Mouse (Mus musculus) thymus, adult 2 months (tissue): ENCODE data around the gene Gatb.

Source experiments
- CTCF ChIP-seq: fragments of 200-500 bp; IDR thresholded peaks from 2 replicates; pipeline ENCODE4 v1.5.1; 2012; ENCODE audit warnings: mild to moderate bottlenecking, control low read depth, low read length, moderate library complexity, borderline replicate concordance; ENCODE audit not compliant: control insufficient read depth, poor library complexity, insufficient read depth; ENCODE audit errors: extremely low read depth
- POLR2A ChIP-seq: fragments of 200-500 bp; IDR thresholded peaks from 2 replicates; pipeline ENCODE4 v1.6.1; 2012; ENCODE audit warnings: mild to moderate bottlenecking, low read length, control low read depth, moderate library complexity; ENCODE audit not compliant: control insufficient read depth, poor library complexity, insufficient read depth; ENCODE audit errors: extremely low read depth

DNA sequence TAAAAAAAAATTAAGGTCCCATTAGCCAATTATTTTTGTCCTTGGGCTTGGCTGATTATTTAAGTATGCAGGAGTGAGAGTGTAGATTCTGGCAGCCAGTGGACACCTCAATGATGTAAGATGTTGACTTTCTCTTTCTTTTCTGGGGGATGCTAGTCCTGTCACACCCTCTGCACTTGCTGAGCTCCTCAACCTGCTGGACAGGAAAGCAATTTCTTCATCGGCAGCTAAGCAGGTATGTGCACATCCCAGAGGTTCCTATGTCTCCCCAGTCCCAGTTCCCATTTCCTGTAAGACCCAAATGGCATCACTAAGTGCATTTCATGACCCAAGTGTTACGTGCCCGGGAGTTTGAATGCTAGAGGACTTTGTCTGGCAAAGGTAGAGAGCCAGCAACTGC is 70.9 kb downstream of the Gatb start:
- TF ChIP-seq CTCF (no peak), POLR2A (no peak)
